Comparison of ENCODE assay signal across 14 mouse cellular contexts in the genomic region with DNA sequence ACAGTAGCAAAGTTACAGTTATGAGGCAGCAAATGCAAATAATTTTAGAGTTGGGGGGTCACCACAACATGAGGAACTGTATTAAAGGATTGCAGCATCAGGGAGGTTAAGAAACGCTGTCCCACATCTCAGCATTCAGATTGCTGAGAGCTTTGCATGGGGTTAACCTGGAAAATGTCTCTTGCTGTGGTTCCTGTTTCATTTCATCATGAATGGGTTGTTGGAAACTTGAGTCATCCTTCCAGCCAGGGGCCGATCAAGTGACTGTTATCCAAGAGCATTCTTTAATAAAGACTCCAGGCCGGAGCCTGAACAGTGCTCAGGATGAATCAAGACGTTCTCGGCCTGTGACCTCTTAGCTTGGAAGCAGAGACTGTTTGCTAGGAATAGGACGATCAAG.
"Had no signal": no experiment of that assay in that cellular context is flagged by ENCODE, and none has a peak within 500 bp of the region (broad histone marks: within the 10 kb centered on the region; RNA-seq: fewer than 3 reads in every experiment).

No protein-coding gene starts in this region.

- H3K9ac ChIP-seq: kidney, embryonic 15.5 days; limb, embryonic 13.5 days; liver, embryonic 14.5 days; midbrain, embryonic 13.5 days; neural tube, embryonic 15.5 days had no signal

- H3K36me3 ChIP-seq: limb, embryonic 13.5 days had no signal

- ATAC-seq: midbrain, embryonic 13.5 days had no signal

- H3K4me3 ChIP-seq: kidney, embryonic 15.5 days; limb, embryonic 13.5 days; midbrain, embryonic 13.5 days; myocyte; neural tube, embryonic 15.5 days had no signal

- H3K27me3 ChIP-seq: kidney, embryonic 15.5 days; limb, embryonic 13.5 days; midbrain, embryonic 13.5 days; neural tube, embryonic 15.5 days had no signal

- H3K27ac ChIP-seq: kidney, embryonic 15.5 days; limb, embryonic 13.5 days; liver, embryonic 14.5 days; midbrain, embryonic 13.5 days; neural tube, embryonic 15.5 days had no signal

- H3K4me2 ChIP-seq: kidney, embryonic 15.5 days; limb, embryonic 13.5 days; midbrain, embryonic 13.5 days; neural tube, embryonic 15.5 days had no signal

- DNase-seq: kidney, adult 2 months; kidney, postnatal 14 days; layer of hippocampus, postnatal 36 days; left cerebral cortex, postnatal 4 days; lung, adult 18-20 months; right cerebral cortex, adult 18-20 months; right cerebral cortex, postnatal 25 days; thymus, postnatal 36 days had no signal

- H3K9me3 ChIP-seq: kidney, embryonic 15.5 days; limb, embryonic 13.5 days; midbrain, embryonic 13.5 days; neural tube, embryonic 15.5 days had no signal
